Mouse (Mus musculus) lung, embryonic 14.5 days (tissue): ENCODE results near the gene Lmo4. TPM values are rescaled to one million over a fixed set of nuclear protein-coding genes. Genes with fewer than 3 reads are reported as not detected.

ENCODE experiments used
- ATAC-seq: fragments of 200-750 bp; cut with Nextera tagmentation; 2 replicates; pipeline ENCODE4 v1.8.0; 2017; ENCODE audit warnings: mild to moderate bottlenecking, moderate TSS enrichment, moderate library complexity; ENCODE audit not compliant: insufficient read depth
- DNase-seq: peaks from one replicate; pipeline ENCODE4 v3.0.0-alpha.2; 2015
- H3K27ac ChIP-seq: fragments of 300-500 bp; sonication (generic); 2 replicates; pipeline ENCODE4 v1.5.1; 2014; ENCODE audit warnings: low read depth, mild to moderate bottlenecking, moderate library complexity
- H3K27me3 ChIP-seq: fragments of 300-500 bp; sonication (generic); 2 replicates; pipeline ENCODE4 v1.6.1; 2014; ENCODE audit warnings: low read length, control low read depth; ENCODE audit not compliant: insufficient read depth
- H3K36me3 ChIP-seq: fragments of 300-500 bp; sonication (generic); 2 replicates; pipeline ENCODE4 v1.6.1; 2014; ENCODE audit warnings: control low read depth; ENCODE audit not compliant: insufficient read depth
- H3K4me1 ChIP-seq: fragments of 300-500 bp; sonication (generic); 2 replicates; pipeline ENCODE4 v1.6.1; 2014; ENCODE audit warnings: antibody characterized with exemption, control low read depth; ENCODE audit not compliant: insufficient read depth
- H3K4me2 ChIP-seq: fragments of 300-500 bp; sonication (generic); 2 replicates; pipeline ENCODE4 v1.6.1; 2014; ENCODE audit warnings: mild to moderate bottlenecking
- H3K4me3 ChIP-seq: fragments of 300-500 bp; sonication (generic); 2 replicates; pipeline ENCODE4 v1.5.1; 2014; ENCODE audit warnings: low read depth, low read length
- H3K9ac ChIP-seq: fragments of 300-500 bp; sonication (generic); 2 replicates; pipeline ENCODE4 v1.6.1; 2014
- H3K9me3 ChIP-seq: fragments of 300-500 bp; sonication (generic); 2 replicates; pipeline ENCODE4 v1.6.1; 2016; ENCODE audit warnings: low read depth, low read length, control low read depth
- CTCF ChIP-seq: IDR thresholded peaks from 2 replicates; pipeline ENCODE4 v1.5.1; 2016; ENCODE audit warnings: antibody characterized with exemption, low read depth
- WGBS: fragments of 180-500 bp; shearing (Covaris S2); extraction: QIAGEN DNeasy Blood & Tissue Kit; methylation state at CpG from one replicate; pipeline ENCODE4 v1.1.7; 2014; 5-methylcytosine and 5-hydroxymethylcytosine counted together
- polyA plus RNA-seq: library from polyadenylated mRNA; unstranded; fragments of >200 nt; fragmentation: Nextera tagmentation; extraction: Ambion mirVana; gene quantifications from 2 replicates; pipeline ENCODE4 v1.2.1, GENCODE M21; 2014

Gene Lmo4
- polyA plus RNA-seq, 1 experiment from 2014 or later: 48.1 TPM

GRCm38 (mm10) chr3:144232347-144233008 lies 27.5 kb upstream of the Lmo4 start:
- Histone ChIP-seq H3K27me3 (no peaks in the 10 kb centered on the region), H3K4me3 (no peak overlapping the region), H3K9me3 (no peaks in the 10 kb centered on the region), H3K9ac (no peak overlapping the region), H3K27ac (no peak overlapping the region), H3K4me1 (no peaks in the 10 kb centered on the region), H3K4me2 (no peak overlapping the region), H3K36me3 (no peaks in the 10 kb centered on the region)
- ATAC-seq: no peak
- DNase-seq: no peak
- WGBS: 72% methylated on average over 11 of the region's 11 CpGs
- TF ChIP-seq CTCF: no peak

GRCm38 (mm10) chr3:144231931-144232330 lies 26.9 kb upstream of the Lmo4 start:
- Histone ChIP-seq H3K27me3 (no peaks in the 10 kb centered on the region), H3K9me3 (no peaks in the 10 kb centered on the region), H3K4me1 (no peaks in the 10 kb centered on the region), H3K27ac (no peak overlapping the region), H3K4me3 (no peak overlapping the region), H3K9ac (no peak overlapping the region), H3K4me2 (no peak overlapping the region), H3K36me3 (no peaks in the 10 kb centered on the region)
- no peak for TF ChIP-seq CTCF
- 56% methylated on average over 6 of the region's 6 CpGs for WGBS
- ATAC-seq (peak; percentile 24; the same call in 1 of the 2 replicates), DNase-seq (no peak)

- Histone ChIP-seq H3K27me3 (no peaks in the 10 kb centered on the region), H3K36me3 (no peaks in the 10 kb centered on the region), H3K9ac (no peak overlapping the region), H3K27ac (no peak overlapping the region), H3K4me2 (no peak overlapping the region), H3K4me3 (no peak overlapping the region), H3K4me1 (no peaks in the 10 kb centered on the region), H3K9me3 (no peaks in the 10 kb centered on the region)
- 79% methylated on average over 7 of the region's 7 CpGs for WGBS
- no peak for TF ChIP-seq CTCF
- ATAC-seq (no peak), DNase-seq (no peak)
Observed at GRCm38 (mm10) chr3:144231419-144231818, 26.4 kb upstream of the Lmo4 start.

DNA sequence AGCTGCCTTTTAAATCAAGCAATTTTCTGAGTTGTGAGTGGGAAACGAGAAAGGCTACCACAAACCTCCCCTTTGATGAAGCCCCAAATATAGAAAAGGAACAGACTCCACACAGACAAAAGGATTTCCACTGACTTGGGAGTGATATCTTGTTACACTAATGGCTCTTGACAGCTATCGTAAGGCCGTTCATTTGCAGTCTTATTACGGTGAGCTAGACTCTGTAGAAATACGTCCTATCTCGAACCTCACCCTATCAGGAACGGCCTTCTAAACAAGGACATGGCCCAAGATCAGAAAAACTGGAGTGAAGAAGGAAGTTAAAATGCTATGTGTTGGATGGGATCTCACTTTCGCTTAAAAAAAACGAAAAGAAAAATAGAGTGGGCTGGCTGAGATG lies 25.0 kb upstream of the Lmo4 start:
- DNase-seq: no peak
- Histone ChIP-seq H3K4me2 (no peak overlapping the region), H3K27me3 (no peaks in the 10 kb centered on the region), H3K4me3 (no peak overlapping the region), H3K27ac (no peak overlapping the region), H3K9me3 (no peaks in the 10 kb centered on the region), H3K9ac (no peak overlapping the region), H3K4me1 (no peaks in the 10 kb centered on the region), H3K36me3 (no peaks in the 10 kb centered on the region)
- 66% methylated on average over 9 of the region's 9 CpGs for whole genome bisulfite sequencing
- ATAC-seq: no peak
- no peak for TF ChIP-seq CTCF

GRCm38 (mm10) chr3:144229312-144229711 lies 24.3 kb upstream of the Lmo4 start:
- Histone ChIP-seq H3K4me3 (no peak overlapping the region), H3K27me3 (no peaks in the 10 kb centered on the region), H3K36me3 (no peaks in the 10 kb centered on the region), H3K27ac (no peak overlapping the region), H3K9me3 (no peaks in the 10 kb centered on the region), H3K4me1 (no peaks in the 10 kb centered on the region), H3K9ac (no peak overlapping the region), H3K4me2 (no peak overlapping the region)
- DNase-seq (no peak), ATAC-seq (no peak)
- WGBS: 68% methylated on average over 7 of the region's 7 CpGs
- no peak for TF ChIP-seq CTCF

DNA sequence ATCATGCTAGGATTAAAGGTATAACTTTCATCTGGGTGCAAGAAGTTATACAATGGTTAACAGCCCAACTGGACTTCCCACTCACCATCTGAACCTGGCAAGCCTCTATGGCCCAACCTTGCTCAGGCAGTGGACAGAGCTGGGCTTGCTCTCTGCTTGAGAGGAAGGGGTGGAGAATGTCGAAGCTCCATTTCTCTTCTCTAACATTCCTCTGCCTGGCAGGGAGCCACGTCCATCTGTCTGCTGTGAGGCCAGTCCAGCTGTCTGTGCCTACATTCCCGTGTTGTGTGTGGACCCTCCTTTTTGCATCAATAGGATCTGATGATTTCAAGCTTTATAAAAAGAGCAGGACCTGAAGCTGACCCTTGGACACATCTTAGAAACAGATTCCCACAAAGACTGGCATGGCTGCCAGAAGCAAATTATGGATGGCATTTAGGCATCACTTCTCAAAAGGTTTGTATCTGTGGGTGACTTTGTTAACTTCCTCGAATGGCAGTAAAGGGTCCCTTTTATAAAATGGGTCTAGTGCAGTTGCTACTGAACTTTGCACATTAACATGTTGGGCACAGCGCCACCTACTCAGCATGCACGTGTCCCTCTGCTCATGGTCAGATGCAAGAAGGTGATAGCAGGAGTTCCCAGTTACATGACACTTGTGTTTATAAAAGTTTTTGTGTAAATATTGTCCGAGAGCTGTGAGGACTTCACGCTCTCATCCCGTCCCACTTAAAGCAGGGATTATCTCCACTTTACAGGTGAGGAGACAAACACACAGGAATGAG lies 20.6 kb upstream of the Lmo4 start:
- Histone ChIP-seq H3K4me3 (no peak overlapping the region), H3K27me3 (no peaks in the 10 kb centered on the region), H3K4me1 (no peaks in the 10 kb centered on the region), H3K36me3 (no peaks in the 10 kb centered on the region), H3K9me3 (no peaks in the 10 kb centered on the region), H3K9ac (no peak overlapping the region), H3K4me2 (no peak overlapping the region), H3K27ac (no peak overlapping the region)
- TF ChIP-seq CTCF: no peak
- ATAC-seq (0 out of 2 replicates have a peak, but pooled peaks have one; percentile 29), DNase-seq (peak; percentile 52)
- WGBS: 42% methylated on average over 9 of the region's 9 CpGs

- WGBS: 66% methylated on average over 7 of the region's 7 CpGs
Observed at GRCm38 (mm10) chr3:144224594-144224993, 19.6 kb upstream of the Lmo4 start.

More at GRCm38 (mm10) chr3:144224594-144224993, 19.6 kb upstream of the Lmo4 start:
- no peaks in the 10 kb centered on the region for H3K4me1 ChIP-seq
- H3K36me3 ChIP-seq: no peaks in the 10 kb centered on the region
- no peak overlapping the region for H3K27ac ChIP-seq
- no peak for TF ChIP-seq CTCF
- no peaks in the 10 kb centered on the region for H3K27me3 ChIP-seq
- H3K9ac ChIP-seq: no peak overlapping the region
- no peak for DNase-seq
- no peaks in the 10 kb centered on the region for H3K9me3 ChIP-seq
- no peak overlapping the region for H3K4me3 ChIP-seq
- H3K4me2 ChIP-seq: no peak overlapping the region
- ATAC-seq: no peak
